Mouse (Mus musculus) lung, postnatal 0 days (tissue): ENCODE measurements around the gene Abi3bp.

Experiments
- CTCF ChIP-seq: IDR thresholded peaks from 2 replicates; pipeline ENCODE4 v1.5.1; 2016; ENCODE audit warnings: antibody characterized with exemption, mild to moderate bottlenecking
- EP300 ChIP-seq: IDR thresholded peaks from 2 replicates; pipeline ENCODE4 v1.6.1; 2016; ENCODE audit warnings: antibody characterized with exemption, mild to moderate bottlenecking, control low read depth

DNA sequence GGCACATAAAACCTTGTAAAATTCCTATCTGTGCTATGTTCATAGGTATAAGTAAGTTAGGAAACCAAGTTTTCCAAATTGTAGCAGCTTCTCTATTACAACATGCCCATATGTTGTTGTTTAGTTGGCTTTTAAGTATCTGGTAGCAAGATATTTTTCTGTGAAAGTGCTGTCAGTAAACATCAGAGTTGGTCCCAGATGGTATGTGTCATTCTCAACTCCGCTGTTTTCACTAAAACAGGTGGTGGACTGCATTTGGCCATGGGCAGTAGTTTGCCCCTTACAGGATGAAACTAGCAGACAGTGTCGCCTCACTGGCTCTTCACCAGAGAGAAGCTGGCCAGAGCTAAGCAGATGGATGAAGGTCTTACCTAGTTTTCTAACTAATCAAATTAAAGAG is 26.3 kb downstream of the Abi3bp start:
- TF ChIP-seq EP300 (0 out of 2 replicates have a peak, but pooled peaks have one; percentile 31), CTCF (no peak)
